Mouse (Mus musculus) heart, adult 9 months (tissue): ENCODE data around the gene Sult1a1.
"Not testable (repeated sequence)": the region's sequence is repeated elsewhere in the genome, so short reads cannot be mapped to it uniquely, and the experiment has no call there.

ENCODE experiments used
- DNase-seq, 2 experiments: peaks; one replicate each; pipeline ENCODE4 v3.0.0; 2022; ENCODE audit warnings: low spot score in 2 of 2

Gene Sult1a1

GRCm38 (mm10) chr7:126696886-126697285, 20.7 kb upstream of the Sult1a1 start:
- no peak for DNase-seq

GRCm38 (mm10) chr7:126696303-126696702, 20.1 kb upstream of the Sult1a1 start:
- no peak for DNase-seq

GRCm38 (mm10) chr7:126695631-126696207, 19.5 kb upstream of the Sult1a1 start, which contains the start of gene Slx1b:
Gene Slx1b, minus strand, starts transcription at chr7:126695784.
- peak; percentile 94 to 97 for DNase-seq

DNA sequence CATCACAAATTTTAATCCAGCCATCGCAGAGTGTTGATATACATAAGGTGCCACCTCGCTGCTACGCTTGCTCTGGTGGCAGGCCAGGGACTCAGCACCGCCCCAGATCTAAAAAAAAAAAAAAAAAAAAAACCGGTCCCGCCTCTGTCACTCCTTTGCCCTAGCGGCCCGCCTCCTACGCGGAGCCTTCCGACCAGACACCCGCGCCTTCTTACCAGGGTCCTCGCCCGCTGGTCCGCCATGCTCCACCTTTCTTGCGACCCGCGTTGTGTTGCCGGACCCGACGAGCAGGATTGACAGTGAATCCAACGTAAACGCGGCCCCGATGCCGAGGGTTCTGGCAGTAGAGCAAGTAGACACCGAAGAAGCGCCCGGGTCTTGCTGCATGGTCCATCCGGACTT, 19.0 kb upstream of the Sult1a1 start, which contains the start of gene Bola2:
Gene Bola2, plus strand, starts transcription at position 192 of the 402 bp plus-strand sequence.
- DNase-seq, result peak; percentile 68 to 72

DNA sequence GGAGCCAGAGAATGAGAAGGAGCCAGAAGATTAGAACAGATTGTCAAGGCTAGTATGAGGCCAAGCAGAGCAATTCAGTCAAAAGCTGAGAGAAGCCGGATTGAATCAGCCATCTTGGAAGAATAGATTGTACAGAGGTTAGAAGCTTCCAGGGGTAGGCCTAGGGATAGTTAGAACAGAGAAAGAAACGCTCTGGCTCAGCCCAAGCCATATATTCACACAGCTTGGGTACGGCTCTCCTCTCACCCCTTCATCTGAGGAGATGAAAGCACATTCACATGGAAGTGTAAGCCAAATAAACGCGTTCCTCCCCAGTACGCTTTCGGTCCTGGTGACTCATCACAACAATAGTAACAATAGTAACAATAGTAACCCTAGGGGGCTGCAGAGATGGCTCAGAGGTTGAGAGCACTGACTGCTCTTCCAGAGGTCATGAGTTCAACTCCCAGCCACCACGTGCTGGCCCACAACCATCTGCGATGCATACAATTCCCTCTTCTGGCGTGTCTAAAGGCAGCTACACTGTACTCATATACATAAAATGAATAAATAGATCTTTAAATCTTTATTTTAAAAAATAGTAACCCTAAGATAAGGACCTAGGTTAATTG, 18.3 kb upstream of the Sult1a1 start:
- no peak for DNase-seq

- DNase-seq, result no peak
Measured at GRCm38 (mm10) chr7:126693781-126694180, 17.5 kb upstream of the Sult1a1 start.

DNA sequence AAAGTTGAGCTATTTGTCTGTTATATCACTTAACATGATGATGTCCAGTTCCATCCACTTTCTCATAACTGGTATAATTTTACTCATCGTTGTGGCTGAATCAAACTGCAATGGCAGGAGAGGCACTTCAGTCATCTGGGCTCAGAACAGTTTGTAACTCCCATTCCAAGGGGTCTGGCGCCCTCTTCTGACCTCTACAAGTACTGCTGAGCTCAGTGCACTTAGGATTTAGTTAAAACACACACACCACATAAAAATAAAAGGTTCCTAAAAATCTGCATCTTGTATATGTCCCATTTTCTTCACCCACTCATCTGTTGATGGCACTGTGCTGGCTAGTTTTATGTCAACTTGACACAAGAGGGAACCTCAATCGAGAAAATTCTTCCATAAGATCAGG, 17.0 kb upstream of the Sult1a1 start:
- DNase-seq, result peak; percentile 52 to 79

DNA sequence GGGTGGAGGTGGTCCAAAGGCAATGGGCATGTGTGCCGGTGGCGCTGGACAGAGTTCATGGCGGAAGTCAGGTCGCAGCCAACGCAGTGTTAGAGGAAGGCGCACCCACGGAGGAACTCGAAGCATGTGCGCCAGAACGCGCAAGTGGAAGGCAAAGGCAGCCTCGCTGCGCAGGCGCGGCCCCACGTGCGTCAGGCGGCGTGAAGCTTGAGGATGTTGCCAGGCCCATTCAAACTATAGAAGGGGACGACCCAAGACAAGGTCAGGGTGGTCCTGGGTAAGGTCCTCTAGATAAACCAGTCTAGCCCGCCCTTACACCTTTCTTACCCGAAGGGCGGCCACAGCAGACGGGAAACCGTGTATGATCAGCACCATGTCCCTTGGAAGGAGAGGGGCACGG, 16.2 kb upstream of the Sult1a1 start:
- DNase-seq, result no peak

- no peak for DNase-seq
Measured at GRCm38 (mm10) chr7:126691676-126692075, 15.4 kb upstream of the Sult1a1 start.

DNA sequence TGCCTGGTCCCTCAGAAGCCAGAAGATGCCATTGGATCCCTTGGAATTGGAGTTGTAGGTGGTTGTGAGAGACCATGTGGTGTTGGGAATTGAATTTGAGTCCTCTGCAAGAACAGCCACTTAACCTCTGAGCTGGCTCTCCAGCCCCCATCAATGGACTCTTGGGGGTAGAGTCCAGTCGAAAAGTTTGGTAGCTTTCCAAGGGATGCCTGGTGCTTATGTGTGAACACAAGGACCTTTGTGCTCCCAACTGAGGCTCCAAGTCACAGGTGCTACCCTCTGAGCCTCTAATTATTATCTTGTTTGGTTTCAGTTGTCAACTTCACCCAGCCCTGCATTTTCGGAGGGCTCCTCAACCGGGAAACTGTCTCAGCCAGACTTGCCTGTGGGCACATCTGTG, 14.5 kb upstream of the Sult1a1 start:
- no peak for DNase-seq

DNA sequence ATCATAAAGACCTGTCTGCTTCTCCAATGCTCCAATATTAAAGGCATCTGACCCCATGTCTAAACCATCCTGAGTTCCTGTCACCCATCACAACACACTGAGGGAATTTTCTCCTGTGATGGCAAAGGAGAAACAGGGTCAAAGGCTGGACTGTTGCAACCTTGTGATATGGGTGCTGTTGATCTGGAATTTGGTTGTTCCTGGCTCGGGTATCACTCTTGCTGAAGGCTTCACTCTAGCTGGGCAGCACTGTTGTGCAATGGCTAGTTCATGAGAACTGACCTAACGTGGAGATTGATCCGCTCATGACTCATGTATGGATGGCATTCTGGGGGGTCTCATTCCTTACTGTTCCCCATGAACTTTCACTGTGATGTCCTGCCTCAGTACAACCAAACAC, 12.8 kb upstream of the Sult1a1 start:
- DNase-seq, result no peak

GRCm38 (mm10) chr7:126688156-126688555, 11.9 kb upstream of the Sult1a1 start:
- DNase-seq, result not testable (repeated sequence)

GRCm38 (mm10) chr7:126681221-126681620, 5.0 kb upstream of the Sult1a1 start:
- no peak for DNase-seq

DNA sequence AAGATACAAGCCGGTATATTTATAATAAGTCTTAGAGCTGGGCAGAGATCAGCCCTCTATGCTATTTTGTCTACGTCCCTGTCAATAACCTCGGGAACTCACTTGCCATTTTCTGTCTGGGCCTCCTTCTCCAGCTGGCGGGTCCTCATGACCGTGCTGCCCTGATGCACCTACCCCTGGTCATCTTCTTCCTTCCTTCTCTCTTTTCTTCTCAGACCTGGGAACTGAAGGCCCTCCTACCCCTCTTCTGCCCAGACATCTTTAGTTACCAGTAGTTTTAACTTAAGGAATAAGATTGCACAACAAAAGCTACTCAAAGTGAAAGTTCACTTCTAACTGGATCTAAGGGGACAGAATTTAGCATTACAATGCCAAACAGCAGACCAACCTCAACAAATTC, 3.5 kb upstream of the Sult1a1 start:
- DNase-seq, result no peak

GRCm38 (mm10) chr7:126678545-126679341, 2.5 kb upstream of the Sult1a1 start:
- no peak for DNase-seq

- DNase-seq, result no peak
Measured at GRCm38 (mm10) chr7:126676631-126677220, 494 bp upstream of the Sult1a1 start.

DNA sequence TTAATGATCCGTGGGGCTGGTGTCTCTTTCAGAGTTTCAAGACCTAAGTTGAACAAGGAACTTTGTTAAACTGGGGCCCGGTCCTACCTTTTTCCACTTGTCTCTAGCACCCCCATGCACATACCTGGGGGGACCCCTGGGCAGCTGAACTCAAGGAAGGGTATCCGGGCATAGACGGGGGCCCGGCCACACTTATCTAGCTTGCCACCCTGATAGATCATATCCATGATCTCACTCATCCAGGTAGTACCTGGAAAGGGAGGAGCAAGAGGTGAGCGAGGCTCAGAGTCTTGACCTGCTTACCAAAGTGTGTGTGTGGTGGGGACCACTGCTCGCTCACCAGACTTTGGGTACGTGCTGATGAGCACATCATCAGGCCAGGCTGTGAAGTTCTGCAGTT, 1.1 kb downstream of the Sult1a1 start:
- DNase-seq, result no peak

DNA sequence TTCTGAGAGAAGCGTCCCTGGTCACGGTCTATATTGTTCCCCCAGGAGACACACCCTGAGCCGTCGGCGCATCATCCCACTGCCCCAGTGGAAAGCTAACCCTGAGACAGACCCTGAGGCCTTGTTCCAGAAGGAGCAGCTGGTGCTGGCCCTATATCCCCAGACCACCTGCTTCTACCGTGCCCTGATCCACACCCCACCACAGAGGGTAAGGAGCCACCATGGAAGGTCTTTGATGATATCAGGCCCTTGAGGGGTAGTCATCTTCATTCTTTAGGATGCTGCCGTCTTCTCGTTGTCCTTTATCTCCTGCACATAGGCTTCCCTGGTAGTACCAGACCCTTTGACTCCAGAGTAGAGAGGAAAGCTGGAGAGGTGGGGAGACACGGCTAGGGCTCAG, 4.1 kb downstream of the Sult1a1 start:
- no peak for DNase-seq

- DNase-seq, result no peak
Measured at GRCm38 (mm10) chr7:126670152-126670551, 6.1 kb downstream of the Sult1a1 start.

DNA sequence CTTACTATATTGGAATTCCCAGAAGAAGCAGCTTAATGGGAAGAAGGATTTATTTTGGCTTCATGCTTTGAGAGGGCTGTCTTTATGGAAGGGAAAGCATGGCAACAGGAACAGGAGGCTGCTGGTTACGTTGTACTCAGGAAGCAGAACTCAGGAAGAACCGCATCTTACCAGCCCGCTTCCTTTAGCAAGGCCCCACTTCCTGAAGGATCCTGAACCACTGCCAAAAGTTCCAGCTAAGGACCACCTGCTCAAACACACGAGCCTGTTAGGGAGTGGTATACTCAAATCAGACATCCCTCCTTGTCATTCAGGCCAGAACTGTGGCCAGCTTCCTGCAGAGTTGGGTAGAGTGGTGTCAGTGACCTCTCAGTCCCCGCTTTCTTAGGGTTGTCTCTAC, 7.8 kb downstream of the Sult1a1 start:
- DNase-seq, result no peak

DNA sequence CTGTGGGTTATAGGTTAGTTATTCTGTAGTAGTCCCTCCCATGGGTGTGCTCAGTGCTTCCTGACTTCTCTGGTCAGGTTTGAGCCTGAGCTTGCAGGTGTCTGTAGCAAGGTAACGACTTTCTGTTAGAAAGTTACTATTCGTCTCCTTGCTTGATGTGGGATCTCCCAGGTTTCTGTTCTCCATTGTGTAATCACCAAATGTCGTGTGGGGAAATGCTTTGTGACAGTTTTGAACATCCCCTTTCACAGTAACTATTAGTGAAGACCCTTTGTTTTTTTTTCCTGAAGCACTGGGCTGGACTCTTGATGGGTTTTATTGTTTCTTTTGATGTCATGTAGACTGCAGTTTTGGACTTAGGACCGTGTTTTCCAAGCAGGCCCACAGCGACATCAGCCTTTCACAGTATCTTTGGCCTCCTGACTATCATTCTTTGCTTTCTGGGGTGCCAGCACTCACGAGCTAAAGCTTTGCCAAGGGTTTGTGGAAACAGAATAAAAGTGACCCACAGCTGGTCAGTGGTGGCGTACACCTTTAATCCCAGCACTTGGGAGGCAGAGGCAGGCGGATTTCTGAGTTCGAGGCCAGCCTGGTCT, 8.6 kb downstream of the Sult1a1 start:
- DNase-seq, result no peak

DNA sequence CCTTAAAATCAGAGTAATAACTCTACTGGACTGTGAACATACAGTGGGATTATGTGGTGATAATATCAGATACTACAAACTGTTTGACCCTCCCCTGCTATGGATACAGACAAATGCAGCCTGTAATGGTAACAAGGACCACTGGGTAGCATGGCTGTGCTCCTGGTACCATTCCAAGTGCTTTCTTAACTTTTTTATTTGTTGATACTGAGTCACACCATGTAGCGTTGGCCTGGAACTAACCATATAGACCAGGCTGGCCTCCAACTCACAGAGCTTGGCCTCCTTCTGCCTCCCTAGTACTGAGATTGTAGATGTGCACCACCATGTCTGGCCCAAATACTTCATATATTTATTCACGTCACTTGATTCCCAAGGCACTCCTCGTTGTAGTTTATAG, 11.0 kb downstream of the Sult1a1 start:
- peak; percentile 28 to 43 for DNase-seq
